Mouse (Mus musculus) lung, postnatal 0 days (tissue): ENCODE measurements around the gene Aldoc. TPM values are rescaled to one million over a fixed set of nuclear protein-coding genes. Genes with fewer than 3 reads are reported as not detected.

ENCODE experiments used
- ATAC-seq: fragments of 200-750 bp; cut with Nextera tagmentation; 2 replicates; pipeline ENCODE4 v1.8.0; 2017; ENCODE audit warnings: moderate library complexity
- DNase-seq: peaks from one replicate; pipeline ENCODE4 v3.0.0-alpha.2; 2016; ENCODE audit warnings: low spot score
- H3K27ac ChIP-seq: fragments of 300-500 bp; sonication (generic); 2 replicates; pipeline ENCODE4 v1.5.1; 2014; ENCODE audit warnings: antibody characterized with exemption, mild to moderate bottlenecking, low read length, mixed read lengths
- H3K27me3 ChIP-seq: fragments of 300-500 bp; sonication (generic); replicated peaks from 2 replicates; pipeline ENCODE4 v1.6.1; 2014; ENCODE audit warnings: low read length, mixed read lengths; ENCODE audit not compliant: insufficient read depth
- H3K36me3 ChIP-seq: fragments of 300-500 bp; sonication (generic); 2 replicates; pipeline ENCODE4 v1.6.1; 2014; ENCODE audit warnings: low read length, mixed read lengths; ENCODE audit not compliant: insufficient read depth
- H3K4me1 ChIP-seq: fragments of 300-500 bp; sonication (generic); 2 replicates; pipeline ENCODE4 v1.6.1; 2014; ENCODE audit warnings: antibody characterized with exemption, low read depth, low read length, mixed read lengths; ENCODE audit not compliant: insufficient read depth
- H3K4me2 ChIP-seq: fragments of 300-500 bp; sonication (generic); replicated peaks from 2 replicates; pipeline ENCODE4 v1.6.1; 2014; ENCODE audit warnings: low read depth, mild to moderate bottlenecking, low read length, moderate library complexity, mixed read lengths
- H3K4me3 ChIP-seq: fragments of 300-500 bp; sonication (generic); 2 replicates; pipeline ENCODE4 v1.5.1; 2014; ENCODE audit warnings: low read depth, low read length
- H3K9ac ChIP-seq: fragments of 300-500 bp; sonication (generic); replicated peaks from 2 replicates; pipeline ENCODE4 v1.6.1; 2014; ENCODE audit warnings: low read depth, mild to moderate bottlenecking
- H3K9me3 ChIP-seq: fragments of 300-500 bp; sonication (generic); 2 replicates; pipeline ENCODE4 v1.6.1; 2016; ENCODE audit warnings: low read length, mixed read lengths
- CTCF ChIP-seq: IDR thresholded peaks from 2 replicates; pipeline ENCODE4 v1.5.1; 2016; ENCODE audit warnings: antibody characterized with exemption, mild to moderate bottlenecking
- EP300 ChIP-seq: IDR thresholded peaks from 2 replicates; pipeline ENCODE4 v1.6.1; 2016; ENCODE audit warnings: antibody characterized with exemption, mild to moderate bottlenecking, control low read depth
- WGBS: fragments of 180-500 bp; shearing (Covaris S2); extraction: QIAGEN DNeasy Blood & Tissue Kit; methylation state at CpG from one replicate; pipeline ENCODE4 v1.1.7; 2014; 5-methylcytosine and 5-hydroxymethylcytosine counted together
- polyA plus RNA-seq: library from polyadenylated mRNA; unstranded; fragments of >200 nt; fragmentation: Nextera tagmentation; extraction: Ambion mirVana; gene quantifications from 2 replicates; pipeline ENCODE4 v1.2.1, GENCODE M21; 2015

Aldoc gene
- polyA plus RNA-seq, 1 experiment from 2014 or later, result 12.7 TPM

DNA sequence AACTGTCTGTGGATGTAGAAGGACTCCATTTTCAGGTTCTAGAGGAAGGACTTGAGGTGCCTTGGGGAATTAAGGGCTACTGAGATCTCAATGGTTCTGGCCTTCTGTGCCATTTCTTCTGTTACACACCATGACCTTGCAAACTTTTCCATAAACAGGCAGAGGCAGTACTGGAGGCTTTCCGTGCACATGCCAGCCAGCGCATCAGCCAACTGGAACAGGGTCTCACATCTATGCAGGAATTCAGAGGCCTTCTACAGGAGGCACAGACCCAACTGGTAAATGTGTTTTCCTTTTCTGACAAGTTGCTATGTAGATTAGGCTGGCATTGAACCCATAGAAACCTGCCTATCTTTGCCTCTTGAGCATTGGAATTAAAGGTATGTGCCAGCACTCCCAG, 9.1 kb upstream of the Aldoc start:
- H3K9ac ChIP-seq, result no peak overlapping the region
- WGBS, result 93% methylated on average over 2 of the region's 2 CpGs
- H3K36me3 ChIP-seq, result no peaks in the 10 kb centered on the region
- H3K27me3 ChIP-seq, result no peaks in the 10 kb centered on the region
- DNase-seq (no peak), ATAC-seq (no peak)
- no peak overlapping the region for H3K4me2 ChIP-seq
- H3K4me3 ChIP-seq, result no peak overlapping the region
- H3K9me3 ChIP-seq, result no peaks in the 10 kb centered on the region
- TF ChIP-seq EP300, result no peak
- no peak for TF ChIP-seq CTCF
- H3K4me1 ChIP-seq, result no peaks in the 10 kb centered on the region
- H3K27ac ChIP-seq, result no peak overlapping the region

- no peak for ATAC-seq
- H3K36me3 ChIP-seq, result no peaks in the 10 kb centered on the region
- 96% methylated on average over 2 of the region's 2 CpGs for WGBS
Observed at GRCm38 (mm10) chr11:78318411-78318810, 4.4 kb upstream of the Aldoc start.

GRCm38 (mm10) chr11:78322076-78322831, 514 bp upstream of the Aldoc start:
- no peak for TF ChIP-seq EP300
- no peak for TF ChIP-seq CTCF
- H3K9me3 ChIP-seq, result no peaks in the 10 kb centered on the region
- H3K9ac ChIP-seq, result no peak overlapping the region
- peak overlapping the region; percentile 1 for H3K27ac ChIP-seq
- no peaks in the 10 kb centered on the region for H3K27me3 ChIP-seq
- H3K36me3 ChIP-seq, result no peaks in the 10 kb centered on the region
- WGBS, result 21% methylated on average over 2 of the region's 2 CpGs
- H3K4me1 ChIP-seq, result no peaks in the 10 kb centered on the region
- no peak for DNase-seq
- peak; percentile 12 for ATAC-seq
- peak overlapping the region; percentile 48 for H3K4me2 ChIP-seq
- no peak overlapping the region for H3K4me3 ChIP-seq

More at GRCm38 (mm10) chr11:78318411-78318810, 4.4 kb upstream of the Aldoc start:
- H3K9me3 ChIP-seq, result no peaks in the 10 kb centered on the region
- H3K4me1 ChIP-seq, result no peaks in the 10 kb centered on the region
- H3K4me3 ChIP-seq, result no peak overlapping the region
- no peak for TF ChIP-seq EP300
- no peak for TF ChIP-seq CTCF
- no peak overlapping the region for H3K9ac ChIP-seq
- no peak for DNase-seq
- H3K27me3 ChIP-seq, result no peaks in the 10 kb centered on the region
- no peak overlapping the region for H3K4me2 ChIP-seq
- H3K27ac ChIP-seq, result no peak overlapping the region

DNA sequence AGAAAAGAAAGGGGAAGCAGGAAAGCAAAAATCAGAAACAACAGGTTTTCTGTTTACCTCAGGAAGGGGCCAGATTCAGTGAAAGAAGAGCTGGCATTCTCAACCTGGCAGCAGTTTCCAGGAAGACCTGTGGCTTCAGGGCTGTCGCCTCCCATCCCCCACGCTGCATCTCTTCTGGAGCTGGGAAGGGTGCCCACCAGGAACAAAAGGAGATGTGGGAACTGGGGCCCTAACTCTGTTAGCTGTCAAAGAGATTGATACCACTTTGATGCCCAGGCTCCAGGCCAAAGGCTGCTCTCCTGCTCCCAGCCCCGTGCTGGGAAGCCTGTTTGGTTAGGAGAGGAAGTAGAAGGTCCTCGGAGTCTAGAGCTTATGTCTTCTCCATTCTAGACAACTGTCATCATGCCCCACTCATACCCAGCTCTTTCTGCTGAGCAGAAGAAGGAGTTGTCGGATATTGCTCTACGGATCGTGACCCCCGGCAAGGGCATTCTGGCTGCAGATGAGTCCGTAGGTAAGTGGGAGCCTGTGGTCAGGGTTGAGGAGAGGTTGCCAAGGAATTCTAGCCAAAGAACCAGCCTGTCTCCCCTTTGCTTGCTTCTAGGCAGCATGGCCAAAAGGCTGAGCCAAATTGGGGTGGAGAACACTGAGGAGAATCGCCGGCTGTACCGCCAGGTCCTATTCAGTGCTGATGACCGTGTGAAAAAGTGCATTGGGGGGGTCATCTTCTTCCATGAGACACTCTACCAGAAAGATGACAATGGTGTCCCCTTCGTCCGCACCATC, 1.4 kb downstream of the Aldoc start:
- TF ChIP-seq EP300, result no peak
- TF ChIP-seq CTCF, result no peak
- no peaks in the 10 kb centered on the region for H3K9me3 ChIP-seq
- no peak overlapping the region for H3K9ac ChIP-seq
- ATAC-seq, result no peak
- 84% methylated on average over 15 of the region's 15 CpGs for WGBS
- H3K27me3 ChIP-seq, result no peaks in the 10 kb centered on the region
- H3K36me3 ChIP-seq, result no peaks in the 10 kb centered on the region
- peaks cover 4% of the 10 kb centered on the region; the same call in 1 of the 2 replicates for H3K4me1 ChIP-seq
- no peak overlapping the region for H3K4me3 ChIP-seq
- no peak overlapping the region for H3K4me2 ChIP-seq
- no peak for DNase-seq
- H3K27ac ChIP-seq, result no peak overlapping the region

GRCm38 (mm10) chr11:78324965-78325364, 2.2 kb downstream of the Aldoc start:
- H3K27ac ChIP-seq, result no peak overlapping the region
- no peaks in the 10 kb centered on the region for H3K9me3 ChIP-seq
- H3K4me1 ChIP-seq, result peaks cover 6% of the 10 kb centered on the region; the same call in 1 of the 2 replicates
- 98% methylated on average over 12 of the region's 12 CpGs for WGBS
- no peaks in the 10 kb centered on the region for H3K36me3 ChIP-seq
- H3K9ac ChIP-seq, result no peak overlapping the region
- H3K27me3 ChIP-seq, result no peaks in the 10 kb centered on the region
- ATAC-seq, result no peak
- no peak for TF ChIP-seq EP300
- TF ChIP-seq CTCF, result no peak
- no peak overlapping the region for H3K4me2 ChIP-seq
- H3K4me3 ChIP-seq, result no peak overlapping the region
- DNase-seq, result no peak

DNA sequence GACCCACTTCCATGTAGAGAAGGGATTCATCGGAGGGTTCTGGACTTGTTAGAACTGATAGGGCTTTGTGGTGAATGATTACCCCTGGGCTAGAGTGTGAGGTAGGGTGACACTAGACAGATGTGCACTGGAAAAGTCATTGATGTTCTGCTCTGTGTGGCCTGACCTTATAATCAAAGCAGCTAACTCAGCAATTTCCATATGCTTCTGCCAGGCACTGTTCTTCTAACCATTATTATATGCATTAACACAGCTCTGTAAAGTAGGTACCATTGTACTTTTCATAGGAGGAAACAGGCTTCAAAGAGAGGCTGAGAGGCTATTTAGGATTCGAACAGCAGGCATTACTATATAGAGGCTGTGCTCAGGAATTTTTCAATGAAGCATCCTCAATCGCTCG, 4.4 kb downstream of the Aldoc start:
- no peak for TF ChIP-seq CTCF
- TF ChIP-seq EP300, result no peak
- no peaks in the 10 kb centered on the region for H3K36me3 ChIP-seq
- H3K4me3 ChIP-seq, result no peak overlapping the region
- H3K27ac ChIP-seq, result no peak overlapping the region
- no peaks in the 10 kb centered on the region for H3K27me3 ChIP-seq
- peaks cover 6% of the 10 kb centered on the region; the same call in 1 of the 2 replicates for H3K4me1 ChIP-seq
- H3K9me3 ChIP-seq, result no peaks in the 10 kb centered on the region
- ATAC-seq, result no peak
- H3K9ac ChIP-seq, result no peak overlapping the region
- 90% methylated on average over 4 of the region's 4 CpGs for WGBS
- DNase-seq, result no peak
- no peak overlapping the region for H3K4me2 ChIP-seq
